Mouse (Mus musculus) stomach, postnatal 0 days (tissue): ENCODE measurements around the gene Sema6d.

Source experiments
- CTCF ChIP-seq: IDR thresholded peaks from 2 replicates; pipeline ENCODE4 v1.5.1; 2016; ENCODE audit warnings: antibody characterized with exemption, low read depth, mild to moderate bottlenecking, moderate library complexity
- EP300 ChIP-seq: optimal IDR thresholded peaks from 2 replicates; pipeline ENCODE3; 2016; ENCODE audit warnings: antibody characterized with exemption

- no peak for TF ChIP-seq CTCF
- TF ChIP-seq EP300, result no peak
Measured at GRCm38 (mm10) chr2:124059910-124060309, 29.9 kb upstream of the Sema6d start.
